ENCODE assay signal across 8 mouse cellular contexts in genomic region chr11:20915182-20915602, GRCm38 (mm10).
DNase-seq lines count a peak whose midpoint lies in the region; ATAC-seq and TF ChIP-seq lines count a peak whose summit lies in the region.

No protein-coding gene starts in this region.

- ATAC-seq in forebrain, embryonic 15.5 days (replicated peaks), result peak; percentile 62
- ATAC-seq in midbrain, postnatal 0 days (ENCODE audit: low FRiP score), result peak; percentile 77

- H3K4me3 ChIP-seq in forebrain, embryonic 15.5 days, result no peak overlapping the region
- H3K4me3 ChIP-seq in midbrain, postnatal 0 days (ENCODE audit: low read depth, low read length), result no peak overlapping the region

- peak; percentile 29 for DNase-seq in urinary bladder, postnatal 25 days (ENCODE audit: low spot score)
- no peak for DNase-seq in urinary bladder, adult 2 months (ENCODE audit: low spot score)
- DNase-seq in heart, postnatal 14 days, result peak; percentile 63 to 65
- DNase-seq in kidney, postnatal 14 days, result peak; percentile 85
- peak; percentile 59 for DNase-seq in liver
- peak; percentile 92 for DNase-seq in midbrain, postnatal 0 days (ENCODE audit: low spot score)
- peak; percentile 20 for DNase-seq in thymus, postnatal 4 days

- intact Hi-C loops in heart, postnatal 14 days (cut with DNase I), result loop anchor here (2.0 to 5.0 kb wide), 3 partner anchors 102 to 537 kb away; partner anchors contain the start of gene Peli1

- WGBS in forebrain, embryonic 15.5 days, result 22% methylated on average over 8 of the region's 8 CpGs
- 38% methylated on average over 8 of the region's 8 CpGs for WGBS in midbrain, postnatal 0 days

- no peak overlapping the region; the same call in 1 of the 2 replicates for H3K9ac ChIP-seq in forebrain, embryonic 15.5 days (replicated peaks)
- H3K9ac ChIP-seq in midbrain, postnatal 0 days (replicated peaks; ENCODE audit: low read length, poor library complexity, severe bottlenecking), result no peak overlapping the region

- H3K36me3 ChIP-seq in forebrain, embryonic 15.5 days, result no peaks in the 10 kb centered on the region
- H3K36me3 ChIP-seq in midbrain, postnatal 0 days (ENCODE audit: insufficient read depth, low read length), result no peaks in the 10 kb centered on the region

- TF ChIP-seq CTCF in midbrain, postnatal 0 days (IDR thresholded peaks at IDR 0.05), result no peak

- peaks cover 14% of the 10 kb centered on the region for H3K4me1 ChIP-seq in forebrain, embryonic 15.5 days
- H3K4me1 ChIP-seq in midbrain, postnatal 0 days (ENCODE audit: insufficient read depth, low read length), result no peaks in the 10 kb centered on the region

- H3K27me3 ChIP-seq in forebrain, embryonic 15.5 days, result no peaks in the 10 kb centered on the region
- 0 out of 2 replicates have a peak, but pooled peaks cover 3% of the 10 kb centered on the region for H3K27me3 ChIP-seq in midbrain, postnatal 0 days (ENCODE audit: insufficient read depth, low read length)

- H3K27ac ChIP-seq in forebrain, embryonic 15.5 days (replicated peaks), result peak overlapping the region; percentile 41
- H3K27ac ChIP-seq in midbrain, postnatal 0 days (ENCODE audit: low read depth, low read length), result 0 out of 2 replicates have a peak overlapping the region, but pooled peaks have one; percentile 18

- no peak overlapping the region for H3K4me2 ChIP-seq in forebrain, embryonic 15.5 days (replicated peaks)
- H3K4me2 ChIP-seq in midbrain, postnatal 0 days (ENCODE audit: low read depth, low read length, poor library complexity, severe bottlenecking), result no peak overlapping the region

- H3K9me3 ChIP-seq in forebrain, embryonic 15.5 days, result no peaks in the 10 kb centered on the region
- no peaks in the 10 kb centered on the region for H3K9me3 ChIP-seq in midbrain, postnatal 0 days (ENCODE audit: low read length)
